Mouse (Mus musculus) MEL (cell line): Measurements from ENCODE around the gene Rsrp1.

ENCODE experiments used
- CTCF ChIP-seq, 3 experiments: IDR thresholded peaks in 2 of 3; conservative IDR thresholded peaks in 1 of 3; 2 replicates each; pipeline ENCODE4 v1.5.1; 2011 to 2012; ENCODE audit warnings: low read length in 3 of 3, low read depth in 2 of 3, mild to moderate bottlenecking in 2 of 3, improper control_type of control experiment in 1 of 3, inconsistent platforms in 1 of 3, mixed read lengths in 1 of 3, moderate library complexity in 1 of 3; ENCODE audit not compliant: control insufficient read depth in 1 of 3, insufficient read depth in 1 of 3, poor library complexity in 1 of 3, severe bottlenecking in 1 of 3
- EP300 ChIP-seq, 2 experiments: IDR thresholded peaks; 2 replicates each; pipeline ENCODE4 v1.6.1; 2011; ENCODE audit warnings: improper control_type of control experiment in 2 of 2, low read length in 2 of 2, low read depth in 1 of 2, mild to moderate bottlenecking in 1 of 2
- JUND ChIP-seq: IDR thresholded peaks from 2 replicates; pipeline ENCODE4 v1.6.1; 2011; ENCODE audit warnings: low read depth, mild to moderate bottlenecking, improper control_type of control experiment, low read length
- KAT2A ChIP-seq: conservative IDR thresholded peaks from 2 replicates; pipeline ENCODE4 v1.6.1; 2012; ENCODE audit warnings: low read depth, low read length, improper control_type of control experiment, inconsistent platforms
- SIN3A ChIP-seq: IDR thresholded peaks from 2 replicates; pipeline ENCODE4 v1.6.1; 2012; ENCODE audit warnings: low read length, improper control_type of control experiment, inconsistent platforms
- TAL1 ChIP-seq: IDR thresholded peaks from 2 replicates; pipeline ENCODE4 v1.6.1; 2012; ENCODE audit warnings: mild to moderate bottlenecking, inconsistent platforms, low read length, moderate library complexity, mixed read lengths
- UBTF ChIP-seq: IDR thresholded peaks from 2 replicates; pipeline ENCODE4 v1.6.1; 2012; ENCODE audit warnings: low read depth, mild to moderate bottlenecking, inconsistent platforms, low read length, improper control_type of control experiment, moderate library complexity, borderline replicate concordance; ENCODE audit not compliant: insufficient read depth
- ZKSCAN1 ChIP-seq: IDR thresholded peaks from 2 replicates; pipeline ENCODE4 v1.6.1; 2012; ENCODE audit warnings: low read depth, mild to moderate bottlenecking, inconsistent platforms, low read length, improper control_type of control experiment, moderate library complexity

- TF ChIP-seq EP300 (IDR thresholded peaks at IDR 0.05; ENCODE audit: low read depth in 1 of 2, low read length in 2 of 2) (peak in 1 of 2 experiments; percentile 79; a peak in 3 of 4 replicates), JUND (no peak), TAL1 (peak; percentile 22; the same call in 1 of the 2 replicates), SIN3A (no peak), CTCF (IDR thresholded peaks at IDR 0.05 in 2 of 3, conservative IDR thresholded peaks at IDR 0.05 in 1 of 3; ENCODE audit: control insufficient read depth in 1 of 3, insufficient read depth in 1 of 3, low read depth in 2 of 3, low read length in 3 of 3, poor library complexity in 1 of 3, severe bottlenecking in 1 of 3) (no peak), ZKSCAN1 (no peak), UBTF (no peak), KAT2A (no peak)
These were observed 6.2 kb upstream of the Rsrp1 start for GRCm38 (mm10) chr4:134917194-134917593.
